Mouse (Mus musculus): Measurements from ENCODE around the gene Olfr1358.

The Olfr1358 gene

GRCm38 (mm10) chr10:78569686-78570085 lies 52.5 kb downstream of the Olfr1358 start:
- no peak for DNase-seq (ENCODE audit: low spot score in 2 of 2)
